Mouse (Mus musculus) adrenal gland, adult 8-10 months (tissue): ENCODE measurements around the gene Gm20388. TPM values are rescaled to one million over a fixed set of nuclear protein-coding genes. Genes with fewer than 3 reads are reported as not detected.
A peak's percentile ranks its signal among the peaks of the same experiment; 100 is the strongest.

Experiments used
- DNase-seq: peaks from one replicate; pipeline ENCODE4 v3.0.0; 2022
- total RNA-seq, 4 experiments: library from RNA; stranded (reverse); gene quantifications; 2 replicates each; pipeline ENCODE4 v1.2.4; 2022

The Gm20388 gene
- total RNA-seq, 4 experiments from 2014 or later, result 1.7 to 16.9 (median 5.8) TPM

DNA sequence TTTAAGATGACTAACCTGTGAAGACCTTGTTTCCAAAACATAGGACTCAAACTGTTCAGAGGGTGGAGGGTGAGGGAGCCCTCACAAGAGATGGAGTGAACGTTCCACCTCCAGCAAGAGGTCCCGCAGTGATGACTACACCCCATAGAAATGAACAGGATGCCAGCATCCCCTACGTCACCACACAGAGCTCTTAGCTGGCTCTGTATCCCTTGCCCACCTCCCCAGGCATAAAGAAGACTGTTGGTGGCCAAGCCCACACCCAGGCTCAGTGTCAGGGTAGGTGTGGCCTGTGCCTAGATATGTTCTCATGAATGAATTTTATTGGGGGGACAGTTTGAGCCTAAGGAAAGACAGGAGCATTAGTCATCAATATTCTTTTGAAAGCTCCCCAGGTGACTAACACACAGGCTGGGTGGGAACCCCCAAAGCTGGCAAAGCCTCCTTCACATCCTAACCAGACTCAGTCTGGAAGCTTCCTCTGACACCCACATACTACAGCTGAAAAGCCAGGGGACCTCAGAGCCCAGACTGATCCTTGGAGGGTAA, 2638.3 kb downstream of the Gm20388 start:
- no peak for DNase-seq

DNA sequence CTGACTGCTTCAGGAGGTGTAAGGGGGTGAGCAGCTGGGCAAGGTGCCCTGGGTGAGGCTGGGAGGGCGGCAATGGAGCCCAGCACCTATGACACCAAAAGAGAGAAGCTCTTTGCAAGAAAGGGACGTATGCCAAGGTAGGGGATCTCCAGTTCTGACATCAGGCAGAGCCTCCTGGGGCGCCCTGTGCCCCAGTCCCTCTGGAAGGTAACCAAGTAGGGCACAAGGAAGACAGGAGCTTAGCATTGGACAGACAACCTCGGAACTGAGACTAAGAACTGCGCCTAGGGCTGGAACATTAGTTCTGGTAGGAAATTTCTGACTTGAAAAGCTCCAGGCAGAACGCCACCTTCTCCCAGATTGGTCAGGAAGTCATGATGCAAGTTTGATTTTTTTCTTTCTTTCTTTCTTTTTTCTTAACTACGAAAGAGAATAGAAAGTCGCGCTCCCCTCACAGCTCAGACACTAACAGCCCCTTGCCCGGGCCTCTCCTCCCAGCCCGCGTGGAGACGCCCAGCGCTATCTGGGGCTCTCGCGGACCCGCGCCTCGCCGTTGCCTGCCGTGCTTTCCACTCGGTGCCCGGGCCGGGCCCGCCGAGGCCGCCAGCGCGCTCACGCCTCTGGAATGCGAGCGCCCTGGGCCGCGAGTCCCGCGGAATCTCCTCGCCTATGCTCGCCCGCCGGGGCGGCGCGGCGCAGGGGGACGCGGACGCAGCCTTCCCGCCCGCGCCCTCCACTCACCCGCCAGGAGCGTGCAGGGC, 2639.8 kb downstream of the Gm20388 start:
- no peak for DNase-seq

DNA sequence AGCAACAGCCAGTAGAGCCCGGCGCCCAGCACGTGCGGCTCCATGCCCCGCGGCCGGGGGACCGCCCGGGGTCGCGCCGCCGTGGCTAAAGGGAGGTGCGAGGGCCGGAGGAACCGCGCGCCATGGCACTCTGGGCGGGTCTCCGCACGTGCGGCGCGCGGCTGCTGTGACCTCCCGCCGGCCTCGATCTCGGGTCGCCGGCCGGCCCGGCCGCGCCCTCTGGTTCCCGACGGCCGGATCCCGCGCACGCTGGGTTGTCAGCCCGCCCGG, 2640.3 kb downstream of the Gm20388 start:
- DNase-seq, result no peak

DNA sequence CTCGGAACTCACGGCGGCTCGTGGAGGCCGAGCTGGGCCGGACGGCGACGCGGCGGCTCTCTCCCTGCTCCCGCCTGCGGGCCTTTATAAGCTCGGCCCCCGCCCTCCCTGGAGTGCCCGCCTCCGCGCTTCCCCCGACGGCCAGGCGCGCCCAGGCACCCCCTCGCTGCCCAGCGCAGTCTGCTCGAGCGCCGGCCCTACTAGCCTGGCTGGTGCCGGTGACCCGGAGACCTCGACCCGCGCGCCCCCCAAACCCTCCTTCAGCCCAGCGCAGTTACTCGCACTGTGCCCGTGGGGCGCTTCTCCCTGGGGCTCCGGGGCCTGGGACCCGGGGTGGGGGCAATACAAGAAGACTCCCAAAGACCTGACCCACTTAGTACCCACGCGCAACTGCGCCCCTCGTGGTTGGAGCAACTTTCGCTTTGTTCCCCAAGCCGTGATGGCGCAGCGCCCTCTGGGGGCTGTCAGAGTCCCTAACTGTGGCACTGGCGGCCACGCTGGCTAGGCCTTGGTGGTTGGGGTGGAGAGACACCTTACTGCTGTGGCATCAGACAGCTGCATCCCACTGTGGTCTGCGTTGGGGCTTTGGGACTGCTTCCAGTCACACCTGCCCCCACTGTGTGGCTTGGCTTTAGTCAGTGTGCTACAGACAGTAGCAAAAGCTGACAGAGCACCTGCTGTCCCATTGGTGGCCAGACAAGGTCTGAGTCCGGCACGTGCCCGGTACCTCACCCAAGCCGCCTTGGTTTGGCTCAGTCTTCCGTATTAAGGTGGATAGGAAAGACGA, 2640.8 kb downstream of the Gm20388 start, which contains the start of gene Piezo1:
TSS of gene Piezo1 (minus strand) at position 65 of the 787 bp plus-strand sequence.
- peak; percentile 82 for DNase-seq

DNA sequence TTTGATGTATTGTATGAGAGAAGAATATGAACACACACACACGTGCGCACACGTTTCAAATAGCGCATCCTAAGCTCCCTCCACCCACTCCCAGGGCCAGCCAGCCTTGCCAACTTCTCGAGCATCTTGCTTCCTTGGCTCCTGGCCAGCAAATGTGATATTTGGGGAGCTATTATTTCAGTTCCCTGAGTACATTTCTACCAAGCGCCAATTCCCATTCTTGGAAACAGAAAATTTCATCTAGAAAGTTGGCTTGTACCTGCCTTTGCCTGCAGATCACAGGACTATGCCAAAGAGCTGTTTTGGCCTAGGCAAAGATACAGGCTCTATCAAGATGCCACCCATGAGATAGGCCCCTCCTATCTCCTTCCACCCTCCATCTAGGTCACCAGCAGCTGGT, 2644.1 kb downstream of the Gm20388 start:
- DNase-seq, result no peak

DNA sequence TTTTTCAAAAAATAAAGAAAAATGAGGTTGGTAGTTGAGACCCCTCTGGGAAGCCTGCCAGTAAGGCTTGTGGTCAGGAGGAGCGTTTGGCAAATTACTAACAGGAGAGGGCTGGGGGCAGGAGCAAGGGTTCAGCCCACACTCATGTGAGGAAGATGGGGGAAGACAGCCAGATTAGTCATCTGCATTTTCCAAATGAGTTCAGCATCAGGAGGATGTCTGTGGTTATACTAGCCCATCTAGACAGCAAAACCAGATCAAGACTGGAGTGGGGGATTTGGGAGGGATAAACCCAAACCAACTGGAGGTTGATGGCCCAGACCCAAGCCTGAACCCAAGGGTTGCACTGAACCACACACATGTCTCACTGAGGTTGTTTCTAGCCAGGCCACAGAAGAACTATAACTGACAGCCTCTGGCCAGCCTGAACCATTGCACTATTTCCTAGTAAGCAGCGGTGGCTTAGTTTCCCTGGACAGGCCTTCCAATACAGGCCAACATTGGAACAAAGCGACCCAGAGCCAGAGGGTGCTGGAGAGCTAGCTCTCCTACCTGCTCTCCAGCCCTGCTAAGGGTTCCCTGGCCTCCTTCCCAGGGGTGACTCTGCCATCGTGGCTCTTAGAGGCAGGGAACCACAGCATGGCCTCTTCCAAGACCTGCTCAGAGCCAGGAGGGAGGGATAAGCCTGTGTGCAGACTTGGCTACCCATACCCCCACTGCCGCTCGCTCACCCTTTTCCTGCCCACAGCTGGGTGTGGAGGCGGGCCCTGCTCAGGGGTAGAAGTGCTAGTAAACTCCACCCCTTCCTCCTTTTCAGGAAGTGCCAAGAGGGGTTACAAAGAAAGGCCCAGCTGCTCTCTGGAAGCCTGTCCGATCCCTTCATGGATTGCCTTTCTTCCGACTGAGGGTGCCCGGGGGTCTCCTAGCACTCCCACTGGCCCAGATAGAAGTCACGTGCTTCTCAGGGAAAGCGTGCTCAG, 2645.7 kb downstream of the Gm20388 start:
- peak; percentile 59 for DNase-seq

DNA sequence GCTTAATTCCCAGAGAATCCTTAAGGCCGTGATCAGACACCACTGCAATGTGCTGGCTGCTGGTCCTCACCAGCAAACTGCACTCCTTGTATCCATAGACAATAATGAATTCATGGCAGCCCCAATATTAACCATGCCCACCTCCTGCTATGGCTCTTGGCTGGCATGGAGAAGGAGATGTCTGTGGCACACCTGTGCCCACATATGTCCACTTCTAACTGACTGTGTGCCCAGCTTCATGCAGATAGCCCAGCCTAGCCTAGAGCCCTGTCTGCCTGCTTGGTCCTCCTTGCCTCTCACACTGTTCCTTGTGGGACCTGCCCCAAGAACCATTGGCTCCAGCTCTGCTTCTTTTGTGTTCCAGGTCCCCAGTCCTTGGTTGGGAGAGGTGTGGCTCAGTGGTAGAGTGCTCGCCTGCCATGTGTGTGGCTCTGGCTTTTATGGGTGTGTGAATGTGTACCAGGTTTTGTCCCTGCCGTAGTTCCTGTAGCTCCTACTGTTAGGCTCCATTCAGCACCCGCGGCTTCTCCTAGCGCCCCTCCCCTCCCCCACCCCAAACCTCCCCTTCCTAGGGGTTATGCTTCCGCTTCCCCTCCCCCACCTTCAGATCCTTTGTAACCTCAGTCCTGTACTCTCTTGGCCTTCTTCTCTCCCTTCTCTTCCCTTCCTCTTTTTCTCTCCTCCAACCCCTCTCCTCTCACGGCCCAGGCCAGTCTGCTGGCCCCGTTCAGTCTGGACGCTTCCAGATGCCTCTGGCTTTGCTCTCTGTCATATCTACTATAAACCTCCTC, 2646.8 kb downstream of the Gm20388 start:
- DNase-seq, result no peak

DNA sequence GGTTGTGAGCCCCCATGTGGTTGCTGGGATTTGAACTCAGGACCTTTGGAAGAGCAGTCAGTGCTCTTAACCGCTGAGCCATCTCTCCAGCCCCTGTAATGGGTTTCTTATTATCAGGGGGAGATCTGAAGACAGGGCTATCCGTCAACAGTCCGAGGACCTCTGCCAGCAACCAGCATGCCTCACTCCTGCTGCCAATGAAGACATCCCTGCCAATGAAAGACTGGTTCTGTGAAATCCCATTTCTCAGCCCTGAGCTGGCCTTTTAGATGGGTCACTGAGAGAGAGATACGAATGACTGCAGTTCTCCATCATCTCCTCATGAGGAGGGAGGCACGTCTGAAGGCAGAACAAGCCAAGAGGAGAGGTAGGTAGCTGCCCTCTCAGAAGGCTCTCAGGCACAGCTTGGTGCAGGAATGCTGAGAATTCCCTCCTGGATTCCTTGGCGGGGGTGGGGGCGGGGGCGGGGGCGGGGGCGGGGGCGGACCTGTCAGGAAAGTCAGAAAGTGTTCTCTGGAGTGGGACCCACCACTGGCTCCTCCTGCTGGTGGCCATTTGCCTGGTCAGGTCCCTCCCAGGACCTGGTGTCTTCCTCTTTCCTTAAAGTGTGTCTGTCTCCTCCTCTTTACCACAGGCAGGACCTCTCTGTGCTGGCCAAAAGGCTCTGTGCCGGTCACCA, 2648.2 kb downstream of the Gm20388 start:
- no peak for DNase-seq

DNA sequence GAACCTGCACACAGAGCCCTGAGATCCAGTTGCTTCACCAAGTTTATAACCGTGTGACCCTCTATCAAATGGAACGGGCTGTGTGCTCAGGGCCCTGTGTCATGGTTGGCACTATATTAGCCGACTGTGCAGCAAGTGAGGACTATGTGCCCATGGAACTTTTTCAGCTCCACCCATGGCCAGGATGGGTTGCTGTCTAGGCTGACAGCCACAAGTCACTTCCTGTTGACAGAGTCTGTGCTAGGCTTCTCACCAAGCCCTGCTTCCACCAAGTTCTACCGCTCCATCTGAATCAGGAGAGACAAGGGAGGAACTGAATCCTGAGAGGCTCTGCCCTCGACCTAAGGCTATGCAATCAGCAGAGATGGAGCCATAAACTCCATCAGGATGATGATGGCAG, 2650.6 kb downstream of the Gm20388 start:
- DNase-seq, result no peak

DNA sequence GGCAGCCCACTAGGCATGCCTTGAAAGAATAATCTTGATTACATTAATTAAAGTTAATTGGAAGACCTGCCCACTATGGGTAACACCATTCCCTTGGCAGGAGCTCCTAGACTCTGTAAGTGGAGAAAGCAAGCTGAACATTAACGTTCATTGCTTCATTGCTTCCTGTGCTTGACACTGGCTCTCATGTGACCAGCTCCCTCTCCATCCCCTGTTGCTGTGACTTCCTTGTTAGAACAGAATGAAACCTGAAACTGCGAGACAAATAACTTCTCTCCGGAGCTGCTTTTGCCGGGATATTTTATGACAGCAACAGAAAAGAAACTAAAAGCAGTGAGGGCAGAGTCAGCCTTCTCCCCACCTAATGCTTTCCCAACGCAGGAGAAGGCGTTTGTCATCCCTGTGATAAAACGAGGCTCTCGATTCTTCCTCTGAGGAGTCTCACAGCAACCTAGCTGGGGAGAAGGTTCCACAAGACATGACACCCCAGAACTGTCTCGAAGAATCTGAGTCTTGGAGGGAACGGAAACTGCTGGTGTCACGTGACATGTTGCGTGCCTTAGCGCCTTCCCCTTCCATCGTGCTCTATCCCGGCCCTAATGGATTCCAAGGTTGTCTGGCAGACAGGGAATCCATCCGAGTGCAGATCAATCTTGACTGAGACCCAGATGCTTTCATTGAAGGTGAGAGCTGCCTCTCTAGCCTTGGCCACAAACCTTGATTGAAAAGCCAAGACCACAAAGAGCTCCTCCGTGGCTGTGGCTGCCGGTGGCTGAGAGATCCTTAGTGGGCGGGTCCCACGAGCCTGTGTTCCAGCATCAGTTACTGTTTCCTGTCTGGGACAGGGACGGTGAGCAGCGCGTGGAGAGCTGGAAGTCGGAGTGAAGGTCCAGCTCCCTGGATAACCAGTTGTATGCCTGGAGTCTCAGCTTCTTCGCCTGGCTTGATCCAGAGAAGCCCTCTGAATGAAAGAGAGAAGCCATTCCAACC, 2654.0 kb downstream of the Gm20388 start:
- DNase-seq, result no peak

DNA sequence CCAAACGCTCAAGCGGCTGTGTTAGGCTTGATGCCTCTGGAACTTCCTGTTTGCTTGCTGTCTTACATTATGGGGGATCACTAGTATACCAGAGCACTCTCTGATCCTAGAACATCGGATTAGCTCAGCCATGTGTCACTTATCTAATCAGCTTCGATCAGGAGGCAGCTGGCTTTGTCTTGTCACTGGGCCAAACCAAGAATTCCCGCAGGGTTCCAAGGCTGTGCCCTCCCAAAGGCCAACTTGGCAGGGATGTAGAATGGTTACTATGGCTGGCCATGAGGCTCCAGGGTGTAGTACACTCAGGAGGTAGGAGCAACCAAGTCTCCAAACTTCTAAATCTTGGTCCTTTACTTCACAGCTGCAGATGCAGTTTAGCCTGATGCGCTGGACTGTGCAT, 2656.1 kb downstream of the Gm20388 start:
- DNase-seq, result no peak

DNA sequence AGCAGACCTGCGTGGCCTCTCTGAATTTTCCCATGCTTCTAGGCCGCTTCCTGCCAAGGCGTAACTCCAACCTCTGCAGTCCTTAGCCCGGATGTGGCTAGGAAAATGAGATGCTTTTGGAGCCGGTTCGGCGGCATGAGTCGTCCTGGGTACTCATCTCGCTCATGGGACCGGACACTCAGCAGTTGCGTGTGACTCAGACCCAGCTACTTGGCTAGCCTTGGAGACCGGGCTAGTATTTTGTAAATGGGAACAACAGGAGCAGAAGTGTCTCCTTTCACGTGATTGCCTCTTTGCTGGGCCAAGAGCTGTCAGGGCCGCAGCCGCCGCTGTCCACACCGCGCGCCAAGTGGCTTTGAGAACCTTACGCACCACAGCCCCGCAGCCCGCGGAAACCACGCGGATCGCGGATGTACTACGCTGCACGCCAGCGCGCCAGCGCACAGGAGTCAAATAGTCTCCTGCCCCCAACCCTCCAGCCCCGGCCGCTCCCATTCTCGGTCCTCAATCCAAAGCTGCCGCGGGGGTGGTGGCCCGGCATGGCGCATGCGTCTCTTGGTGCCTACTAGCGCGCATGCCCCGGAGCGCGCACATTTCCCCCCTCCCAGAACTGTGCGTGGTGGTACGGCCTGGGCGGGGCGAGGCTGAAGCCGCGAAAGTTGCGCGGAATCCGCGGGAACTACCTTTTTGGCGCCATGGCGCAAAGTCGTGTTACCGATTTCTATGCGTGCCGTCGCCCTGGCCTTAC, 2656.9 kb downstream of the Gm20388 start, which contains the start of gene Cdt1:
TSS of gene Cdt1 (plus strand) at position 655 of the 748 bp plus-strand sequence.
- DNase-seq, result peak; percentile 93

DNA sequence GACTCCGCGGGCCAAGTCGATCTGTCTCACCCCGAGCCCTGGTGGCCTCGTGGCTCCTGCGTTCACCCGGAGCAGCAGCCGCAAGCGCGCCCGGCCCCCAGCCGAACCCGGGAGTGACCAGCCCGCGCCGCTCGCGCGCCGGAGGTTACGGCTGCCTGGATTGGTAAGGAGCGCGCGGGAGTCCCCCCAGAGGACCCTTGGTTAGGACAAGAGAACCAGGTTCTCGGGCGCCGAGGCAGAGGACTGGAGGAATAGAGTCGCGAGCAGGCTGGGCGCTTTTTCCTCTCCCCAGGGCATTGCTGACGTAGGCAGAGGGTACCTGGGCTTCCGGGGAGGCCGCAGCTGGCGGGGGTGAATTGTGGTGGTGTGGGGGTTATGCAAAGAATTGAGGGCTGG, 2657.5 kb downstream of the Gm20388 start:
- no peak for DNase-seq

DNA sequence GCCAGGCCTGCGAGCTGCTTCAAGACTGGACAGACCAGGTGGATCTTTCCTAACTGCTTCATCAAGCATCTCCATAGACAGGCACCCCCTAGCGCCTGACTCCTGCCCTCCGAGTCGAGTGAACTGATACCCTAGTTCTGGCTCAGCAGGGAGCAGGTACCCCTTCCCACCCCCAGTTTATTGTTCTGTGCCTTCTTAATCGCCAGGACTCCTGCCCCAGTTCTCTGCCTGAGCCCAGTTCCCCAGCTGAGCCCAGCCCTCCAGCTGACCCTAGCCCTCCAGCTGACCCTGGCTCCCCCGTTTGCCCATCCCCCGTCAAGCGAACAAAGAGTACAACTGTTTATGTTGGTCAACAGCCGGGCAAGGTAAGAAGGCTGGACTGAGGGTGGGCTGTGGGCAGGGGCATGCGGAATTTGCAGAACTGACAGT, 2658.3 kb downstream of the Gm20388 start:
- no peak for DNase-seq

DNA sequence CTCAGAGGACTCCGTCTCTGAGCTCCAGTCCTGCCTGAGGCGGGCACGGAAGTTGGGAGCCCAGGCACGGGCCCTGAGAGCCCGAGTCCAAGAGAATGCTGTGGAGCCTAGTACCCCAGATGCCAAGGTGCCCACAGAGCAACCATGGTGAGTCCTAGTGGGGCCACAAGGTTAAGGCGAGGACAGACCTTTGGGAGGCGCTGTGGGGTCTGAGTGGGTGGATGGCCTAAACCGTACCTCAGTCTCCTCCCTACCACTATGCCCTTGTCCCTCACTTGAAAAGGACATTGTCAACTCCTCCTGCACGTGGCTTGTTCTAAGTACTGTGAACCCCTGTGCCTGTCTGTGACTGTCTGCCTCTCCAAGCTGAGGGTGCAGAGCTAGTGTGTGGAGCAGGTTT, 2658.7 kb downstream of the Gm20388 start:
- DNase-seq, result no peak

DNA sequence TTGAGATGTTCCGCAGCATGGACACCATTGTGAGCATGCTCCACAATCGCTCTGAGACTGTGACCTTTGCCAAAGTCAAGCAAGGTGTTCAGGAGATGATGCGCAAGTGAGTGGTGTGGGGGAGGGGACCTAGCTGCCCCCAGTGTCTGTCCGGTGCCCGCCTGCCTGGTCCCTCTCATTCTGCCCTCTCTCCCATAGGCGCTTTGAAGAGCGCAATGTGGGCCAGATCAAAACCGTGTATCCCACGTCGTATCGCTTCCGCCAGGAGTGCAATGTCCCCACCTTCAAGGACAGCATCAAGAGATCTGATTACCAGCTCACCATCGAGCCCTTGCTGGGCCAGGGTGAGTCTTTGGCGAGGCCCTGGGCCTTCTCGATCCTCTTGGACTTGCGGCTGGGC, 2659.4 kb downstream of the Gm20388 start:
- DNase-seq, result no peak

DNA sequence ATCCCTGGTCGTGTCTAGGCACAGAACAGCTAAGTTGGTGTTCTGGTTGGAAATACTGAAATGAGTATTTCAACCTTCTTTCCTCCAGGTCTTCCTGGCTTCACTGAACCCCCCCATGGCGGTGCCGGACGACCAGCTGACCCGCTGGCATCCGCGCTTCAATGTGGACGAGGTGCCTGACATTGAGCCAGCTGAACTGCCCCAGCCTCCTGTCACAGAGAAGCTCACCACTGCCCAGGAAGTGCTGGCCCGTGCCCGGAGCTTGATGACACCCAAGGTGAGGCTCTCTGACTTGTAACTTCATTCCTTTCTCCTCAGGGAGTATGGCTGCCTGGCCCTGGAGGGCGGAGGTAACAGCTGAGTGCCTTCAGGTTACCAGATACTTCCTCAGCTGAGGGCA, 2660.5 kb downstream of the Gm20388 start:
- no peak for DNase-seq

DNA sequence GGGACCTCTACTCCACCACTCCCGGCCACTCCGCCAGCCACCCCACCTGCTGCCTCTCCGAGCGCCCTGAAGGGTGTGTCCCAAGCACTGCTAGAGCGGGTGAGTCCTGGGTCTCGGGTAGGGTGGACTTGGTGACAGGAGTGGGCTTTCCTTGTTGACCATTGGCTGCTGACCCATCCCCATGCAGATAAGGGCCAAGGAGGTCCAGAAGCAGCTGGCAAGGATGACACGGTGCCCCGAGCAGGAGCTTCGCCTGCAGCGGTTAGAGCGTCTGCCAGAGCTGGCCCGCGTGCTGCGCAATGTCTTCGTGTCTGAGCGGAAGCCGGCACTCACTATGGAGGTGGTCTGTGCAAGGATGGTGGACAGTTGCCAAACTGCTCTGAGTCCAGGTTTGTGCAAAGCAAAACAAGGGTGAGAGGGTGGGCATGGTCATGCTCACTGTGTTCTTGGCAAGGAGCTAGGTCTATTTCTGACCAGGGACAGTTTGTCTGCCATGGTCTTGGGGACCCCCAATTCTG, 2661.2 kb downstream of the Gm20388 start:
- no peak for DNase-seq

DNA sequence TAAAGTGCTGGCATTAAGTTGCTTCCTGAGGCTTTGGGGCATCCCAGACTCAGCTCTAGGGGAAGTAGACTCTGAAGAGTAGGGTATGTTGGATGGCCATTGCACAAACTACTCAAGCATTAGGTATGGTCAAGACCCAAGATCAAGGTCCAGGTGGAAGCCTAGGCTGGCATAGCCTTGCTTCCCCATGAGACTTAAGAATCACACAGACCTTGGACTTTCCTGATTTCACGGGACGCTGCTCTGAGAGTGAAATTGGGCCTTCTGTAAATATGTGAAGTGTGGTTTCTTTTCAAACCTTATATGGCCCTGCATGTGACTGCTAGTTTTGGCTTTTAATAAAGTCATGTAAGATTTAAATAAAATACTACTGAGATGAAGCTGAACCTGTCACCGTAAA, 2662.1 kb downstream of the Gm20388 start:
- no peak for DNase-seq
